Mouse (Mus musculus) small intestine, adult 10 weeks (tissue): Measurements from ENCODE around the gene Olfr1279. TPM values are rescaled to one million over a fixed set of nuclear protein-coding genes. Genes with fewer than 3 reads are reported as not detected.

Experiments used
- polyA plus RNA-seq: library from polyadenylated mRNA; stranded (reverse); fragments of 350-450 nt; fragmentation: Illumina TruSeq; extraction: RNeasy Lipid Tissue Mini Kit (QIAGEN cat#74804); gene quantifications from one replicate; pipeline ENCODE4 v1.2.3, GENCODE M21; 2014; ENCODE audit warnings: low replicate concordance

The Olfr1279 gene
- not detected for polyA plus RNA-seq

DNA sequence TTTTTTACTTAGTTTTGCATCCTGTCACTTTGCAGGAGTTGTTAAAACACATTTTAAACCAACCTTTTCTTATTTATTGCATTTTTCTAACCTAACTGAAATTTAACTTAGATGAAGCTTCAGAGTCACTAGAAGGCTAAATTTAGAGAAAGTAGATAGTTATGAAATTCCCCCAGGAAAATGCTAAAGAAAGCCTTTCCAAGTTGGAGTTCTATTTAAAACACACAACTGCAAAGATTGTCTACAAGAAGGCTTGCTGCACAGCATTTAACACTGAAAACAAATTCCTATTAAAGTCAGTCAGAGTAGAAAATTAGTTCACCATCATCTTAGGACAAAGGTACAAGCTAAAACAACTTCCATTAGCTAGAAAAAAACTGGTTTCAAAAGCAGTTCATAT is at the start of gene Olfr1279:
TSS of gene Olfr1279 (plus strand) at position 262 of the 400 bp plus-strand sequence.

GRCm38 (mm10) chr2:111254216-111254615 is 46.2 kb upstream of the Olfr1279 start, which contains the start of gene Olfr1276:
Gene Olfr1276 (plus strand): TSS chr2:111254516.

DNA sequence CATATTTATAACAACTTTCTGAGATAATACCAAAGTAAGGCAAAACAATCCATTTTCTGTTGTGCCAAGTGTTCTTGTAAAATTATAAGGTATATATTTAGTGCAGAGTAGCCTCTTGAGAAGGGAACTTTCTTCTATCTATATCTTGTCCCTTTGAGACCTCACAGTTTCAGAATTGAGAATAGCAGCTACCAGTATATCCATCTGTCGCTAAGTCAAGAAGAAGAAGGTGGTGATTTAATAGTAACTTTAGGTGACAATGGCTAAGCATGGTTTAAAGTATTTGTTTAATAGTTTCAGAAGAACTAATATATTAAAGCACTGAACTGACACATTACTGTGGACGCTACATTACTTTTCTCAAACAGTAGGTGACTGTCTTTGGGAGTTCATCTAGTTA is 26.4 kb upstream of the Olfr1279 start, which contains the start of gene Olfr1277:
TSS of gene Olfr1277 (minus strand) at position 101 of the 400 bp plus-strand sequence.

GRCm38 (mm10) chr2:111289836-111290235 is 10.6 kb upstream of the Olfr1279 start, which contains the start of gene Olfr1278:
Gene Olfr1278 (plus strand): TSS chr2:111290136.

DNA sequence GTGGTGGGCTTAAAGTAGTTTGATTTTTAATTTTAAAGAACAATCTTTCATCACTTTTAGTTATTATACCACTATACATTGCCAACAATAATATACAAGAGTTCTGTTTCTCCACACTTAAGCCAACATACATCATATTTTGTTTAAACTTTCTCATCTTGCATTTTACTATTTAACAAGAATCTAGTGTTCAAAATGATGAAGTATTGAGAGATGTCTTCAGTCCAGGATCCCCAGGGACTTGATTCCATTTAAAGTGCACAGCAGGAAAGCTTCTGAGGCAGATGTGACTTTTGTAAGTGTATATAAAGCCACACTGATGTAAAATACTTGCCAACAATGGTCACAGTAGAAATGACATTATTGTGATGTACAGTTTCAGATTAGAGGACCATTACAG is 13.3 kb downstream of the Olfr1279 start, which contains the start of gene Olfr1280:
TSS of gene Olfr1280 (plus strand) at position 301 of the 400 bp plus-strand sequence.

GRCm38 (mm10) chr2:111326220-111326619 is 25.8 kb downstream of the Olfr1279 start, which contains the start of gene Olfr1281:
Gene Olfr1281 (plus strand): TSS chr2:111326520.

GRCm38 (mm10) chr2:111335976-111336375 is 35.5 kb downstream of the Olfr1279 start, which contains the start of gene Olfr1282:
Gene Olfr1282 (minus strand): TSS chr2:111336076.

Other genes with a start within 250 kb of the Olfr1279 start
- not detected for gene Gm13941, start 194.7 kb upstream of the Olfr1279 start, polyA plus RNA-seq
- not detected for gene Gm15130, start 147.7 kb upstream of the Olfr1279 start, polyA plus RNA-seq
- not detected for gene 4930430A15Rik, start 71.0 kb upstream of the Olfr1279 start, polyA plus RNA-seq
- gene Olfr1275, start 65.3 kb upstream of the Olfr1279 start, polyA plus RNA-seq = not detected
- not detected for gene Olfr1276, start 46.1 kb upstream of the Olfr1279 start, polyA plus RNA-seq
- not detected for gene Olfr1277, start 26.5 kb upstream of the Olfr1279 start, polyA plus RNA-seq
- gene Olfr1278, start 10.5 kb upstream of the Olfr1279 start, polyA plus RNA-seq = not detected
- gene Olfr1280, start 13.4 kb downstream of the Olfr1279 start, polyA plus RNA-seq = not detected
- not detected for gene Olfr1281, start 25.9 kb downstream of the Olfr1279 start, polyA plus RNA-seq
- not detected for gene Olfr1282, start 35.4 kb downstream of the Olfr1279 start, polyA plus RNA-seq
- gene Olfr1283, start 66.2 kb downstream of the Olfr1279 start, polyA plus RNA-seq = not detected
- not detected for gene Olfr1284, start 74.9 kb downstream of the Olfr1279 start, polyA plus RNA-seq
- not detected for gene Olfr1286, start 122.5 kb downstream of the Olfr1279 start, polyA plus RNA-seq
- not detected for gene Olfr1287, start 148.5 kb downstream of the Olfr1279 start, polyA plus RNA-seq
- gene Olfr1288, start 173.5 kb downstream of the Olfr1279 start, polyA plus RNA-seq = not detected
- not detected for gene Olfr1289, start 180.2 kb downstream of the Olfr1279 start, polyA plus RNA-seq
- not detected for gene Olfr1290, start 193.2 kb downstream of the Olfr1279 start, polyA plus RNA-seq
- not detected for gene Olfr1291-ps1, start 196.5 kb downstream of the Olfr1279 start, polyA plus RNA-seq
- not detected for gene Olfr1293-ps, start 224.6 kb downstream of the Olfr1279 start, polyA plus RNA-seq
- not detected for gene Olfr1294, start 239.7 kb downstream of the Olfr1279 start, polyA plus RNA-seq